Mouse (Mus musculus) midbrain, embryonic 15.5 days (tissue): ENCODE data around the gene Tent4a. TPM values are rescaled to one million over a fixed set of nuclear protein-coding genes. Genes with fewer than 3 reads are reported as not detected.

ENCODE experiments used
- ATAC-seq: fragments of 200-750 bp; cut with Nextera tagmentation; replicated peaks from 2 replicates; pipeline ENCODE4 v1.8.0; 2017; ENCODE audit warnings: moderate TSS enrichment
- H3K27ac ChIP-seq: fragments of 300-500 bp; sonication (generic); 2 replicates; pipeline ENCODE4 v1.5.1; 2015; ENCODE audit warnings: mild to moderate bottlenecking, inconsistent platforms
- H3K27me3 ChIP-seq: fragments of 300-500 bp; sonication (generic); replicated peaks from 2 replicates; pipeline ENCODE4 v1.6.1; 2015; ENCODE audit warnings: inconsistent platforms
- H3K36me3 ChIP-seq: fragments of 300-500 bp; sonication (generic); replicated peaks from 2 replicates; pipeline ENCODE4 v1.6.1; 2015; ENCODE audit warnings: inconsistent platforms
- H3K4me1 ChIP-seq: fragments of 300-500 bp; sonication (generic); 2 replicates; pipeline ENCODE4 v1.6.1; 2015; ENCODE audit warnings: inconsistent platforms
- H3K4me2 ChIP-seq: fragments of 300-500 bp; sonication (generic); 2 replicates; pipeline ENCODE4 v1.6.1; 2015; ENCODE audit warnings: inconsistent platforms, mild to moderate bottlenecking, moderate library complexity
- H3K4me3 ChIP-seq: fragments of 300-500 bp; sonication (generic); 2 replicates; pipeline ENCODE4 v1.5.1; 2015; ENCODE audit warnings: mild to moderate bottlenecking, inconsistent platforms
- H3K9ac ChIP-seq: fragments of 300-500 bp; sonication (generic); 2 replicates; pipeline ENCODE4 v1.6.1; 2015; ENCODE audit warnings: mild to moderate bottlenecking, inconsistent platforms
- H3K9me3 ChIP-seq: fragments of 300-500 bp; sonication (generic); 2 replicates; pipeline ENCODE4 v1.6.1; 2016; ENCODE audit warnings: inconsistent platforms
- WGBS: fragments of 180-500 bp; shearing (Covaris S2); methylation state at CpG from one replicate; pipeline ENCODE4 v1.1.7; 2015; ENCODE audit warnings: mixed read lengths; 5-methylcytosine and 5-hydroxymethylcytosine counted together
- polyA plus RNA-seq: library from polyadenylated mRNA; unstranded; fragments of >200 nt; fragmentation: Nextera tagmentation; extraction: Ambion mirVana; gene quantifications from 2 replicates; pipeline ENCODE4 v1.2.1, GENCODE M21; 2015

Tent4a gene
- polyA plus RNA-seq, 1 experiment from 2014 or later = 7.6 TPM

DNA sequence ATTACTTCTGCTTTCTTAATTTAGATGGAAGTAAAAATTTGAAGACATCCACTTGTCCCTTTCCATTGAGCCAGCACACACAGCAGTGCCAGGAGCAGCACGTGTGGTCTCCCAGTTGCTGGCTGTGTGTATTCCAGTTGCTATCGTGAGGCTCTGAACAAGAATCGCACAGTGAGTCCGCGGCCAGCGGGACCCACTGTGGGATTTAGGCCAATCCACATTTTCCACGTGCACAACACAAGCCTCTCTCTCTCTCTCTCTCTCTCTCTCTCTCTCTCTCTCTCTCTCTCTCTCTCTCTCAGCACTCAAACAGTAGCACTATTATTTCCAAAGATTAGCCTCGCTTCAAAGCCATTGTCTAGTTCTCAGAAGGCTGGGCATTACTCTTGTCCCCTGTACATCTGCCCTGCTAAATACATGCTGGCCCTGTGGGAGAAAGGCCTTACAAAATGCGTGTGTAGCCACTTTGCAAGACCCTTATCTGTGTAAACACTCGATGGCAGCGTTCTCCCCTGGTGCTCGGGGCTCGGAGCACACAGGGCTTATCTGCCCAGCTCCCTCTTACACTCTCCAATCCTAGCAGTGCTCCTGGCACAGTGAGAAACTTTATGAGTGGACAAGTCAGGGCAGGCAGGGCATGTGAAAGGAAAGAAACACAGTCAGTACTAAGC, 25.0 kb upstream of the Tent4a start:
- H3K4me3 ChIP-seq = no peak overlapping the region
- no peaks in the 10 kb centered on the region for H3K36me3 ChIP-seq
- H3K9ac ChIP-seq = no peak overlapping the region
- peaks cover 10% of the 10 kb centered on the region for H3K4me1 ChIP-seq
- peak; percentile 77 for ATAC-seq
- H3K27ac ChIP-seq = peak overlapping the region; percentile 28; the same call in 1 of the 2 replicates
- H3K27me3 ChIP-seq = no peaks in the 10 kb centered on the region
- no peak overlapping the region for H3K4me2 ChIP-seq
- no peaks in the 10 kb centered on the region for H3K9me3 ChIP-seq
- WGBS = 12% methylated on average over 13 of the region's 13 CpGs

GRCm38 (mm10) chr13:69558098-69558660, 23.8 kb upstream of the Tent4a start:
- Histone ChIP-seq H3K9me3 (no peaks in the 10 kb centered on the region), H3K27ac (no peak overlapping the region), H3K4me2 (no peak overlapping the region), H3K4me3 (no peak overlapping the region), H3K36me3 (no peaks in the 10 kb centered on the region), H3K27me3 (no peaks in the 10 kb centered on the region), H3K9ac (no peak overlapping the region), H3K4me1 (peaks cover 10% of the 10 kb centered on the region)
- no peak for ATAC-seq
- 69% methylated on average over 6 of the region's 6 CpGs for WGBS

DNA sequence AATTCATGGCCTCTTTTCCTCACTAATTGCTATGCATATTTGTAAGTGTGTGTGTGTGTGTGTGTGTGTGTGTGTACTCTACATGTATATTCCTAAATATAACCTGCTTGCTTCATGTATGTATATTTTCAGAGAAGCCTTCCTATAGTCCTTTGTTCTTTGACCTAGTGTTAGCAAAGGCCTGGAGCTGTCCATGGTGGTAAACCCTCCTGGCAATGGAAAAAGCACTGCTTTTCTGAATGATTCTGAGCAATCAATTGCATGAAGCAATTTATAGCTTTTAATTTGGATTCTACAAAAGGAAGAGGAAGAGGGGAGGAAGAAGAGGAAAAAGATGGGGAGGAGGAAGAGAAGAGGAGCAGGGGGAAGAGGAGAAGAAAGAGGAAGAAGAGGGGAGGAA, 22.3 kb upstream of the Tent4a start:
- no peak for ATAC-seq
- Histone ChIP-seq H3K9me3 (no peaks in the 10 kb centered on the region), H3K9ac (no peak overlapping the region), H3K36me3 (no peaks in the 10 kb centered on the region), H3K4me2 (no peak overlapping the region), H3K27me3 (no peaks in the 10 kb centered on the region), H3K4me3 (no peak overlapping the region), H3K27ac (no peak overlapping the region), H3K4me1 (peaks cover 10% of the 10 kb centered on the region)

- no peaks in the 10 kb centered on the region for H3K27me3 ChIP-seq
- ATAC-seq = no peak
- H3K9me3 ChIP-seq = no peaks in the 10 kb centered on the region
- no peaks in the 10 kb centered on the region for H3K36me3 ChIP-seq
- 92% methylated on average over 6 of the region's 6 CpGs for WGBS
- H3K4me2 ChIP-seq = no peak overlapping the region
- peaks cover 10% of the 10 kb centered on the region for H3K4me1 ChIP-seq
- no peak overlapping the region for H3K9ac ChIP-seq
- no peak overlapping the region for H3K4me3 ChIP-seq
- no peak overlapping the region for H3K27ac ChIP-seq
Observed at GRCm38 (mm10) chr13:69555957-69556482, 21.6 kb upstream of the Tent4a start.

DNA sequence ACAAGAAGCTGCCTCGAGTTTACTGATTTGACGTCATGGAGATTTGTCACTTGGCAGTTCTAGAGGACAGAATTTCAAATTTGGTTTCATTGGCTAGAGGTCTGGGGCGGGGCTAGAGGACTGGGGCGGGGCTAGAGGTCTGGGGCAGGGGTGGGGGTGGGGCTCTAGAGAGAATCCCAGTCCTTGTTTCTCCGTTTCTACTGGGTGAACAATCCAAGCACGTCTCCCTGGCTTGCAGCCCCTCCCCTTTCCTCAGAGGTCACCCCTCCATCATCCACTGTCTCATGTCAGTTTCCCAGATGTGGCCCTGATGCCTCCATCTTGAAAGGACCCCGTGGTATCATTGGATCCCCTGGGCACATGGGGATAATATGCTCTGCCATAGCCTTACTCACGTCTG, 20.6 kb upstream of the Tent4a start:
- H3K9ac ChIP-seq = no peak overlapping the region
- no peak overlapping the region for H3K27ac ChIP-seq
- 27% methylated on average over 8 of the region's 8 CpGs for WGBS
- no peak overlapping the region for H3K4me3 ChIP-seq
- H3K9me3 ChIP-seq = no peaks in the 10 kb centered on the region
- no peak for ATAC-seq
- no peaks in the 10 kb centered on the region for H3K36me3 ChIP-seq
- H3K4me1 ChIP-seq = peaks cover 10% of the 10 kb centered on the region
- H3K27me3 ChIP-seq = no peaks in the 10 kb centered on the region
- H3K4me2 ChIP-seq = no peak overlapping the region

GRCm38 (mm10) chr13:69554255-69554654, 19.8 kb upstream of the Tent4a start:
- 85% methylated on average over 9 of the region's 9 CpGs for WGBS
- no peaks in the 10 kb centered on the region for H3K36me3 ChIP-seq
- 0 out of 2 replicates have a peak, but pooled peaks cover 3% of the 10 kb centered on the region for H3K4me1 ChIP-seq
- H3K27ac ChIP-seq = no peak overlapping the region
- no peak overlapping the region for H3K4me2 ChIP-seq
- no peak for ATAC-seq
- H3K9me3 ChIP-seq = no peaks in the 10 kb centered on the region
- H3K9ac ChIP-seq = no peak overlapping the region
- no peak overlapping the region for H3K4me3 ChIP-seq
- H3K27me3 ChIP-seq = no peaks in the 10 kb centered on the region

- Histone ChIP-seq H3K27ac (no peak overlapping the region), H3K9ac (no peak overlapping the region), H3K9me3 (no peaks in the 10 kb centered on the region), H3K4me2 (no peak overlapping the region), H3K4me3 (no peak overlapping the region), H3K4me1 (no peaks in the 10 kb centered on the region), H3K36me3 (no peaks in the 10 kb centered on the region), H3K27me3 (no peaks in the 10 kb centered on the region)
- no peak for ATAC-seq
- 20% methylated on average over 5 of the region's 5 CpGs for WGBS
Observed at GRCm38 (mm10) chr13:69553024-69553423, 18.6 kb upstream of the Tent4a start.

GRCm38 (mm10) chr13:69550831-69551230, 16.4 kb upstream of the Tent4a start:
- Histone ChIP-seq H3K4me2 (no peak overlapping the region), H3K4me3 (no peak overlapping the region), H3K27ac (no peak overlapping the region), H3K36me3 (no peaks in the 10 kb centered on the region), H3K4me1 (no peaks in the 10 kb centered on the region), H3K9ac (no peak overlapping the region), H3K27me3 (no peaks in the 10 kb centered on the region), H3K9me3 (no peaks in the 10 kb centered on the region)
- no peak for ATAC-seq
- 88% methylated on average over 2 of the region's 2 CpGs for WGBS

- no peak overlapping the region for H3K27ac ChIP-seq
- H3K4me2 ChIP-seq = no peak overlapping the region
- no peaks in the 10 kb centered on the region for H3K27me3 ChIP-seq
- H3K4me3 ChIP-seq = no peak overlapping the region
- WGBS = 48% methylated on average over 8 of the region's 8 CpGs
- no peak for ATAC-seq
- H3K4me1 ChIP-seq = no peaks in the 10 kb centered on the region
- no peaks in the 10 kb centered on the region for H3K9me3 ChIP-seq
- H3K9ac ChIP-seq = no peak overlapping the region
- no peaks in the 10 kb centered on the region for H3K36me3 ChIP-seq
Observed at GRCm38 (mm10) chr13:69549980-69550379, 15.6 kb upstream of the Tent4a start.

GRCm38 (mm10) chr13:69547488-69548180, 13.2 kb upstream of the Tent4a start:
- peaks cover 13% of the 10 kb centered on the region for H3K4me1 ChIP-seq
- H3K4me2 ChIP-seq = no peak overlapping the region
- no peak for ATAC-seq
- no peak overlapping the region for H3K4me3 ChIP-seq
- H3K27ac ChIP-seq = no peak overlapping the region
- H3K9me3 ChIP-seq = no peaks in the 10 kb centered on the region
- no peaks in the 10 kb centered on the region for H3K27me3 ChIP-seq
- H3K9ac ChIP-seq = no peak overlapping the region
- H3K36me3 ChIP-seq = no peaks in the 10 kb centered on the region
- 64% methylated on average over 16 of the region's 16 CpGs for WGBS

GRCm38 (mm10) chr13:69545019-69545418, 10.6 kb upstream of the Tent4a start:
- Histone ChIP-seq H3K36me3 (no peaks in the 10 kb centered on the region), H3K9ac (no peak overlapping the region), H3K4me2 (no peak overlapping the region), H3K4me3 (no peak overlapping the region), H3K27me3 (no peaks in the 10 kb centered on the region), H3K27ac (no peak overlapping the region), H3K4me1 (peaks cover 21% of the 10 kb centered on the region), H3K9me3 (no peaks in the 10 kb centered on the region)
- WGBS = 24% methylated on average over 3 of the region's 3 CpGs
- no peak for ATAC-seq

GRCm38 (mm10) chr13:69543595-69543994, 9.2 kb upstream of the Tent4a start:
- no peak overlapping the region for H3K4me3 ChIP-seq
- no peak overlapping the region for H3K27ac ChIP-seq
- no peaks in the 10 kb centered on the region for H3K27me3 ChIP-seq
- peak; percentile 38; the same call in 1 of the 2 replicates for ATAC-seq
- H3K9ac ChIP-seq = no peak overlapping the region
- no peaks in the 10 kb centered on the region for H3K36me3 ChIP-seq
- H3K9me3 ChIP-seq = no peaks in the 10 kb centered on the region
- H3K4me1 ChIP-seq = peaks cover 33% of the 10 kb centered on the region
- 50% methylated on average over 12 of the region's 12 CpGs for WGBS
- H3K4me2 ChIP-seq = peak overlapping the region; percentile 3; the same call in 1 of the 2 replicates
